Mouse (Mus musculus) kidney, postnatal 0 days (tissue): ENCODE measurements at regions not wholly inside any gene's neighbourhood (a gene's known extent, or its start where the extent isn't known, plus 50 kb on each side); places are given as distances from the start of the nearest gene placed in this dataset.

Source experiments
- ATAC-seq: fragments of 200-750 bp; cut with Nextera tagmentation; replicated peaks from 2 replicates; pipeline ENCODE4 v1.8.0; 2017; ENCODE audit warnings: low read depth, moderate number of reproducible peaks, moderate TSS enrichment, moderate library complexity; ENCODE audit not compliant: low FRiP score
- DNase-seq: peaks from one replicate; pipeline ENCODE4 v3.0.0-alpha.2; 2016; ENCODE audit warnings: low spot score
- H3K27ac ChIP-seq: fragments of 300-500 bp; sonication (generic); 2 replicates; pipeline ENCODE4 v1.5.1; 2014; ENCODE audit warnings: mild to moderate bottlenecking
- H3K27me3 ChIP-seq: fragments of 300-500 bp; sonication (generic); 2 replicates; pipeline ENCODE4 v1.6.1; 2014; ENCODE audit warnings: low read length, mixed read lengths; ENCODE audit not compliant: insufficient read depth
- H3K36me3 ChIP-seq: fragments of 300-500 bp; sonication (generic); 2 replicates; pipeline ENCODE4 v1.6.1; 2014; ENCODE audit warnings: low read length, mixed read lengths; ENCODE audit not compliant: insufficient read depth
- H3K4me1 ChIP-seq: fragments of 300-500 bp; sonication (generic); replicated peaks from 2 replicates; pipeline ENCODE4 v1.6.1; 2014; ENCODE audit warnings: antibody characterized with exemption, low read length, mixed read lengths; ENCODE audit not compliant: insufficient read depth
- H3K4me2 ChIP-seq: fragments of 300-500 bp; sonication (generic); 2 replicates; pipeline ENCODE4 v1.6.1; 2014; ENCODE audit warnings: mild to moderate bottlenecking, low read length, moderate library complexity, mixed read lengths
- H3K4me3 ChIP-seq: fragments of 300-500 bp; sonication (generic); replicated peaks from 2 replicates; pipeline ENCODE4 v1.5.1; 2014; ENCODE audit warnings: low read depth, low read length
- H3K9ac ChIP-seq: fragments of 300-500 bp; sonication (generic); 2 replicates; pipeline ENCODE4 v1.6.1; 2014; ENCODE audit warnings: low read depth, low read length
- H3K9me3 ChIP-seq: fragments of 300-500 bp; sonication (generic); replicated peaks from 2 replicates; pipeline ENCODE4 v1.6.1; 2016; ENCODE audit warnings: low read length, inconsistent platforms, mixed read lengths
- CTCF ChIP-seq: IDR thresholded peaks from 2 replicates; pipeline ENCODE4 v1.5.1; 2016; ENCODE audit warnings: antibody characterized with exemption, low read depth, mild to moderate bottlenecking, moderate library complexity
- WGBS: fragments of 180-500 bp; shearing (Covaris S2); extraction: QIAGEN DNeasy Blood & Tissue Kit; methylation state at CpG from one replicate; pipeline ENCODE4 v1.1.7; 2014; 5-methylcytosine and 5-hydroxymethylcytosine counted together

DNA sequence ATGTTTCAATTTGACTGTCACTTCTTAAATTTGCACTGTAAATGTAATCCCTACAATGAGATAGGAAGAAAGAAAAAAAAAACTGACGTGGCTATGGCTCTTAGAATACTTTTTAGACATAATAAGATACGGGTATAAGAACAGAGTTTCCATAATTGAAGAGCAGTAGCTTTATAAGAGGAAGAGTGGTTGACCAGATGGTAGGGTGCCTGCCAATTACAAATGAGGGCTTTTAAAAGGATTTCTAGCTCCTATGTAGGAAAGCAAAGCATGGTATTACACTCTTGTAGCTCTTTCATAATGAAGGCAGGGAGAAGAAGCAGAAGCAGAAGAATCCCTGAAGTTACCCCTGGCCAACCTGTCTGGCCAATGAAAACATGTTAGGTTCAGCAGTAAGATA lies 239.7 kb upstream of the Car10 start:
- H3K4me3 ChIP-seq, result no peak overlapping the region
- H3K9me3 ChIP-seq, result no peaks in the 10 kb centered on the region
- no peak overlapping the region for H3K27ac ChIP-seq
- no peaks in the 10 kb centered on the region for H3K27me3 ChIP-seq
- ATAC-seq, result no peak
- no peak for DNase-seq
- no peak overlapping the region for H3K9ac ChIP-seq
- H3K36me3 ChIP-seq, result no peaks in the 10 kb centered on the region
- 76% methylated on average over 2 of the region's 2 CpGs for WGBS
- no peak overlapping the region for H3K4me2 ChIP-seq
- TF ChIP-seq CTCF, result no peak
- no peaks in the 10 kb centered on the region for H3K4me1 ChIP-seq

DNA sequence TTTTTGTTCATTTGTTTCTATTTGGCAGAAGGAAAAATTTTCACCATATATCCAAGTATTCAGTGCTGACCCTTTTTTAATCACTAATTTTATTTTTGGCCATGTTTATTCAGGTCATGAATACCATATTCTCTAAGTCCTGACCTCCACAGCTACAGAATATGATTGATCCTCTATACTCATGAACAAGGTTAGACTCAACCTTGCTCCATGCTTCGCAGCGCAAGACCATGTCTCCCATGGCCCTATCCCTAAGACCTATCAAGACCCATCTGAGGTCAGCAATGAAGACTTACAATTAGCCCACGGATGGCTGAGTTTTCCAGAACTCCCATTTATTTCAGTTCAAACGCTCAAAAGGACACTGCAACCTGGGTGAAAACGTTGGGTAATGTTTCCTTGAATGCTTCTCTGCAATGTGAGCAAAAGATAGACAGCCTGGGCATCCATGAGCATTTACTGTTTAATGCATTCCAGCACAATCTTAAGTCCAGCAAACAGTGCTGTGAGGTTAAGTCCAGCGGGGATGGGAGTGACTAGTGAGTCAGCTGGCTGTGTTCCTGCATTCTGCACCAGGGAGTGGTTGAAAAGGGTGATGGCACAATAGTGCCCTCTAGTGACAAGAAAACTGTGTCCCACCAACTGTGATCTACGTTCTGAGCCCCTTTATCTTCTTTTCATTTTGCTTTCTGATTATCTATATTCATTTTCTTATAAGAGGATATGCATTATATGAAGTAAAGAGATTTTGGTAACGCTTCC lies 208.0 kb upstream of the Car10 start:
- no peak overlapping the region for H3K4me2 ChIP-seq
- peak; percentile 46; the same call in 1 of the 2 replicates for ATAC-seq
- no peak overlapping the region for H3K27ac ChIP-seq
- TF ChIP-seq CTCF, result peak; percentile 80
- peak; percentile 78 for DNase-seq
- no peaks in the 10 kb centered on the region for H3K9me3 ChIP-seq
- no peak overlapping the region for H3K4me3 ChIP-seq
- 50% methylated on average over 8 of the region's 8 CpGs for WGBS
- H3K36me3 ChIP-seq, result no peaks in the 10 kb centered on the region
- H3K4me1 ChIP-seq, result no peaks in the 10 kb centered on the region
- no peaks in the 10 kb centered on the region for H3K27me3 ChIP-seq
- H3K9ac ChIP-seq, result no peak overlapping the region

- H3K27ac ChIP-seq, result no peak overlapping the region
- no peak for TF ChIP-seq CTCF
- no peaks in the 10 kb centered on the region for H3K27me3 ChIP-seq
- no peak overlapping the region for H3K4me2 ChIP-seq
- H3K36me3 ChIP-seq, result no peaks in the 10 kb centered on the region
- no peaks in the 10 kb centered on the region for H3K4me1 ChIP-seq
- ATAC-seq (no peak), DNase-seq (peak; percentile 5)
- H3K9me3 ChIP-seq, result no peaks in the 10 kb centered on the region
- no peak overlapping the region for H3K9ac ChIP-seq
- WGBS, result 15% methylated on average over 7 of the region's 7 CpGs
- no peak overlapping the region for H3K4me3 ChIP-seq
Measured at GRCm38 (mm10) chr11:92899296-92899695, 198.5 kb upstream of the Car10 start.
